Mouse (Mus musculus) lung, postnatal 0 days (tissue): ENCODE results near the gene Eefsec.

Source experiments
- CTCF ChIP-seq: IDR thresholded peaks from 2 replicates; pipeline ENCODE4 v1.5.1; 2016; ENCODE audit warnings: antibody characterized with exemption, mild to moderate bottlenecking
- EP300 ChIP-seq: IDR thresholded peaks from 2 replicates; pipeline ENCODE4 v1.6.1; 2016; ENCODE audit warnings: antibody characterized with exemption, mild to moderate bottlenecking, control low read depth

DNA sequence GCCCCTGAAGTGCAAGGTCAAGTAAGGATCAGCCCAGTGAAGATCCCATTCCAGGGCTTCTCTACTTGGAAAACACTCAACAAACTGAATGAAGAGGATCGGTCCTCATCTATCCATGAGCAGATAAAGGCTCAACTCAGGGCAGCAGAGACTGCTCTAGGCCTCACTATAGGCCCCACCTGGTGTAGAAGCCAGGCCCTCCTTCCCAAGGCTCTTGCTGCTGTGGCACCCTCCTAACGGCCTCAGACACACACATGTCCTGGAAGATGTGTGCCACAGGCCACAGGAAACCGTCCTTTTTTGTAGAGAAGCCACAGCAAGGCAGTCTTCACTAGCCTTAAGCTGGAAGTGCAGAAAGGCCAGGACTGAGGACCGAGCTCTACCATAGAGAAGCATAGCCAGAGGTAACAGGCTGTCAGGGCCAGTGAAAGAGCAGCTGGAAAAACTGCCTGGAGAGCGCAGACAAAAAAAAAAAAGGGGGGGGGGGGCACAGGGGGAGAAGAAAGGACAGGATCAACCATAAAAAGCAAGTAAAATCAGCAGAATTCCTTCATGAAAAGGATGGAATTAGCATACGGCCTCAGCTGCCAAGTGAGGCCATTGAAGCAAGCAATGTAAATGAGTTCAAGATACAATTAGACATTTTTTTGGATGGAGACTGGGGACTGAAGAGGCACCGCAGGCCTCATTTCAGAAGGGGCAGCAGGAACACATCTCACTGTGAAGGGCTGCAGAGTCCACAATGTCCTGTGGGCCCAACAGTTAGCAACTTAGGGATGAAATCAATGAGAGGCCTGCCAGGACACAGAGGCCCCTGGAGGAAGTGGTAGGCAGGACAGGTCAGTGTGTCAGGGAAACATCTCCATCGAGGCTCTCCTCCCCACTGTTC is 58.3 kb downstream of the Eefsec start:
- TF ChIP-seq CTCF (no peak), EP300 (no peak)
